Mouse (Mus musculus) gastrocnemius, postnatal 14 days (tissue): Measurements from ENCODE around the gene Slc38a9. TPM values are rescaled to one million over a fixed set of nuclear protein-coding genes. Genes with fewer than 3 reads are reported as not detected.

Source experiments
- DNase-seq: peaks from one replicate; pipeline ENCODE4 v3.0.0; 2021; ENCODE audit warnings: mixed read lengths
- intact Hi-C: fragments of 180-260 bp; cut with DNase I; formaldehyde crosslinking; loops from one replicate; pipeline ENCODE4 v1.15.1; 2025; ENCODE audit warnings: low total_unique reads
- long read RNA-seq, 2 experiments: library from polyadenylated mRNA; stranded (forward); transcript quantifications; one replicate each; pipeline ENCODE4 v2.0.0; 2021
- total RNA-seq, 2 experiments: library from RNA; stranded (reverse); gene quantifications; 2 replicates each; pipeline ENCODE4 v1.2.3; 2021

The Slc38a9 gene
- total RNA-seq = 1 to 10 TPM; 4.1 to 6.2 TPM
- long read RNA-seq, experiment 1, partial matches to known transcripts = 1 of 4 reads
- long read RNA-seq, experiment 1, other reads (novel, unspliced or antisense) = 3 of 4 reads
- long read RNA-seq, experiment 2, full-length matches to known transcripts = 2 of 8 reads
- long read RNA-seq, experiment 2, partial matches to known transcripts = 2 of 8 reads
- long read RNA-seq, experiment 2, other reads (novel, unspliced or antisense) = 4 of 8 reads

DNA sequence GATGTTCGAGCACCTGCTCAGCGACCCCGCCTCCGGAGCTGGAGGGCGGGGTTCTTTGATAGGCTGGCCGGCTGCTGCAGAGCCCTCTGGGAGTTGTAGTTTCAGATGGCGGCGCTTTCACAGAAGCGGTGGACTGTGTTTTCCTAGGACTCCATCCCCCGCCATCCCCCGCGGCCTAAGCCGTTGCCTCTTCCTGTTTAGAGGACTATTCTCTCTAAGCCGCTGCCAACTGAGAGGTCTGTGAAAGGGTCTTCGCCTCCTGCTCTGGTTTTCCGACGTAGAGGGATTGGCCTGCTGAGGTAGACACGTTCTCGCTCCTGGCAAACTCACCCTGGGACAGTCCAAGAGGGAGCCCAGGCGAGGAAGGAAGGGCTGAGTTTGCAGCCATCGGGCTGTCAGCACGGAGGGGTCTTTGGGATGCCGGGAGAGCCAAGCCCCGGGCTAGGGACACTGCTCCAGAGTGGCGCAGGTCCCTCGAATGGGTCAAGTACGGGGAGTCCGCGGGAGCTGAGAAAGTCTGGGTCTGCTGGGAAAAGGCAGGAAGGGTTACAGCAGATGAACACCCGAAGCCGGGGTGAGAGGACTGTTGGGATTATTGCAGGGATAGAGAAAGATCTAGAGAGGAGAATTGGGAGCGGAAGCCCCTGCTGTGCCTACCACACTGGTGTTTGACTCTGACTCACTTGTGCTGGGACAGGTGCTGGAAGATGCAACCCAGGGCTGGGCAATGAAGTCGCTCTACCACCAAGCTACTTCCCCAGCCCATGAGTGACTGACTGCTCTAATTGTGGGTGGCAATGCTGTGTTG is at the start of gene Slc38a9:
Slc38a9 (plus strand) TSS at position 178 of the 808 bp plus-strand sequence.
- intact Hi-C loops = no loop called here
- peak; percentile 91 for DNase-seq

DNA sequence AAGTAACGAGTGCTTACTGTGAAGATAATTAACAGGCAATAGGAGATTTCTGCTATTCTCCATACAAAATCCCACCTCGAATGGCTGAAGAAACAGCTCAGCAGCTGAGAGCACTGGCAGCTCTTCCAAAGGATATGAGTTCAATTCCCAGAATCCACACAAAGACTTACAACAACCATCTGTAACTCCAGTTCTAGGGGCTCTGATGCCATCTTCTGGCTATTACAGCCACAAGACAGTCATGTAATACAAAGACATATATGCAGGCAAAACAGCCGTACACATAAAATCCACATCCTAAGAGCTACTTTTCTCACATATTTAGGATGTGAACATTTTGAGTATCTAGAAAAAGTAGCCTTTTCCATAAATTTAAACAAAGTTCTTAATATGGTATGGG is 39.0 kb upstream of the Slc38a9 start:
- no peak for DNase-seq
- intact Hi-C loops = no loop called here

GRCm38 (mm10) chr13:112623656-112624055 is 36.9 kb upstream of the Slc38a9 start:
- intact Hi-C loops = no loop called here
- DNase-seq = no peak

DNA sequence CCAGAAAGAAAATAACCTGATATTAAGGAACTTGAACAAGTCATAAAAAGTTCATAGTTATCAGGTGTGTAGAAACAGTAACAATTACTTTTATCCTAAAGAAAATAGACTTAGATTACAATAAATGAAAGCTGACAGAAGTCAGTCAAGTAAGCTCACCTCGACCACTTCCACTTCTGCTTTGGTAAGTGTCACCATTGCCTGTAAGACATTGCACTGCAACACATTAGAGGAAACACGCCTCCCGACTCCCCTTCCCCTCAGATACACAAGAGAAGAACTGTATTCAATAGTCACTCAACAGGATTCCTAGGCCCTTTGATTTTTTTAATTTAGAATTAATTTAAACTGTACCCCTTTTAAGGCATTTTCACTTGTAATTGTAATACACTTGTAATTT is 35.9 kb upstream of the Slc38a9 start:
- intact Hi-C loops = no loop called here
- no peak for DNase-seq

DNA sequence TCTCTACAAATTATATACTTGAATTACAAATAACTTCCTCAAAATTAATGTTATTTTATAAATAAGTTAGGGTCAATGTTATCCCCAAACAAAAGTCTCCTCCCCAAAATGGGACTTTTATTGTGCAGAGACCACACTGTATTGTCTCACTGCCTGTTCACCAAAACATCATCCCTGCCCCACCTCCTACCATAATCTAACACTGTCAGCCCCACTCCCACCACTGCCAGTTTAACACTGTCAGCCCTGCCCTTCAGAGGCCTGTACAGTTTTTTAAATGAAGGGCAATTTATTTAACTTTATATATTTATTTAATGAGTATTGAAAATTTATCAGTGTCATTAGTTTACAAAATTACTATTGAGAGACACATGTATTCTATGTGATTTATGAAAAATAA is 35.0 kb upstream of the Slc38a9 start:
- intact Hi-C loops = no loop called here

DNA sequence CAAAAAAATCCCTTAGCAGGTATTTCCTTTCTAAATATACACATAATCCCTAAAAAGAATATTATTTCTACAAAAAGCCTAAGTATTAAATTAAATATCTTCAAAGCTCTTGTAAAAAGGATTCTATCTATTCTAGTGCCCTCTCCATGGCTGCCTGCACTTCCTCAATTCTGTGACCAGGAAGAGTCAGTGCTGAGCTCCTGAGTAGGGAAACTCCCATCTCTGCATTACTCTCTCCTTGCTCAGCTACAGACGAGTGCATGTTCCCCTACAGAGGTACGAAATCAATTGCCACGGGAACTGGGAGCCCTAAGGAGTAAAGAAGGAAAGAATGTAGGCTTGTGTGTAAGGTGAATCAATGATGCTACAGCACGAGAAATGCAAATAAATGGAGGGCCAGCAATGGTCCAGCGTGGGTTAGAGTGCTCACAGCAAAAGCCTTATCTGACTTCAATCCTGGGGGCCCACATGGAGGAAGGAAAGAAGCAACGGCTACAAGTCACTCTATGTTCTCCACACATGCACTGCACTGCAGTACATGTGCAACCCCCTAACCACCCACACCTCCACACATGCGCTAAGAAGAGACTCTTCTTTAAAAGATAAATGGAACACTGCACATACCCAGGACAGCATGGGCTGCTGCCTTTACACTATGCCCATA is 25.2 kb upstream of the Slc38a9 start:
- no peak for DNase-seq
- intact Hi-C loops = no loop called here

More for the DNA sequence above, 35.0 kb upstream of the Slc38a9 start:
- DNase-seq = no peak

- DNase-seq = no peak
- intact Hi-C loops = no loop called here
Measured at GRCm38 (mm10) chr13:112636498-112636897, 24.1 kb upstream of the Slc38a9 start.

- intact Hi-C loops = no loop called here
- no peak for DNase-seq
Measured at GRCm38 (mm10) chr13:112639111-112639510, 21.4 kb upstream of the Slc38a9 start.

DNA sequence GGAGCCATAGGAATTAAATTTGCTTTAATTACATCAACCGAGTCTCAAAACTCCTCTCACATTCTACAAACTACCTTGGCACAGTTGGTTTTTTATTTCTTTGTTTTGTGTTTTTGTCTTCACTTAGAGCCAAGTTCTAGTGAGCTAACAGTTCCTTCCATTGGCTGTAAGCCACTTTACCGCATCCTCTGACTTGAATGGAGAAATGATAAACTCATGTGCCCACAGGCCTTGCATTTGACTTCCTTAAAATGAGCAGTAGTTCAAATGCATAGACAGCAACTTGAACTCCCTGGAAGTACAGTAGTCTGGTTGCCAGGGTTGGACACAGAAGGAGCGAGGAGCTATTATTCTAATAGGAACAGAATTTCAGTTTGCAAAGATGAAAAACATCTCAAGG is 17.7 kb upstream of the Slc38a9 start:
- intact Hi-C loops = no loop called here
- no peak for DNase-seq

DNA sequence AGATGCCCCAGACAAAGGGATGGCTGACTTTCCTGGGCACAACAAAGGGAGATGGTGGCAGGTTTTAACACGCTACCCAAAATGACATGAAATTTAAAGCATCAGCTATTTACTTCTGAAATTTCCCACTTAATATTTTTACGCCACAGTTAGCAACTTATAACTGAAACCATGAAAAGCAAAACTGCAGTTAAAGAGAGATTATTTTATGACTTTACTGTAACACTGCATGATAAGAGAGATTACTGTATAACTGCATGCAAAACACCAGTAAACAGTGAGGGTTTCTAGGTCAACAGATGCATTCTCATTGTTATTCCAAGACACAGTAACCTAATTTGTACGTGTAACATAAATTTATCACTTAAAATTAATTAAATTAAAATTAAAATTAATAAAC is 15.6 kb upstream of the Slc38a9 start:
- DNase-seq = no peak
- intact Hi-C loops = no loop called here

DNA sequence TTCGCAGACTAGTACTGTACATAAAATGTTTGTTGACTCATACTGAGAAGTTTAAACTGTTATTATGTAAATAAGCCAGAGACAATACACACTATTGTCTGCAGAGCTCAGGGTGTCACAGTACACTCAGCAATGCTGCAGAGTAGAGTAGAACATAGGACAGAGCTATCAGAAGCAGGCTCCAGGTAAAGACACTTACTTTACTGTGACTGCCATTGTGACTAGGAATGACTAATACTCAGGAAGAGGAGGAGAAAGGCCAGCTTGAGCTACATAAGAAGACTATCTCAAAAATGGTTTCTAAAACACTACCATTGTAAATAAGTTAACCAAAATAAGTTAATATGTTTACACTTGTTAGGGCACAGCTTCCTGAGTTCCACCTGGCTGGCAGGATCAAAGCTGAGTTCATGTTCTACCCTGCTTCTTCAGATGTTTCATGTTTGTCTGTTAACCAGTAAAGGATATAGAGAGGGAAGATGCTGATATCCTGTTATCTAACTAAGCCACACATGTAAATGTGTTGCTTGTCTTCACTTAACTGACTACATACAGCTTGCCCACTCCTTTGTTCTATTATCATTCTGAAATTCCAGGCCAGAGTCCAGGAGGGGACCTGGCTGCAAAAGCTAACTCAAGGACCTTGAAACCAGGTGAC is 14.9 kb upstream of the Slc38a9 start:
- intact Hi-C loops = no loop called here
- DNase-seq = no peak

GRCm38 (mm10) chr13:112651183-112651582 is 9.4 kb upstream of the Slc38a9 start:
- no peak for DNase-seq
- intact Hi-C loops = no loop called here

GRCm38 (mm10) chr13:112652205-112652604 is 8.3 kb upstream of the Slc38a9 start, which contains the start of gene Ddx4:
TSS of gene Ddx4 (minus strand) at chr13:112652475.
- intact Hi-C loops = no loop called here
- no peak for DNase-seq

DNA sequence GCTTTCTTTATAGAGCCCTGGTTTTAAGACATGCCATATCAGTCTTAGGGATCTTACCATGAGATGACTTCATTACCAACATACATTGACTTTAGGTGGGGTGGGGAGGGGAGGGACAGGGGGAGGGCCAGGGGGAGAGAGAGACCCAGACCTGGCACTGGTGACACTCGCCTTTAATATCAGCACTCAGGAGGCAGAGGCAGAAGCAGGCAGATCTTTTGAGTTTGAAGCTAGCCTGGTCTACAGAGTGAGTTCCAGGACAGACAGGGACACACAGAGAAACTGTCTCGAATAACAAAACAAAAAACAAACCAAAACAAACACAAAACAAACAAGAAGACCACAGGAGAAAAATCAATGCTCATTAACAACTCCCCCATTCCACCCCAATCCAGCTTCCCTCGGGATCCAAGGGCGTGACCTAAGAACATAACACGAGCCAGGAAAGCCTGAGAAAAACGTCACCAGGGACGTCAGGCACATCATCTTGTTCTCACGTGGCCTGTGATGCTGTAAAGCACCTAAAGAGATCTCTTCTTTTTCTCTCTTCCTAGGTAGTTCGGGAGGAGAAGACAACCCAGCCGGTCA is 471 bp upstream of the Slc38a9 start:
- intact Hi-C loops = no loop called here

GRCm38 (mm10) chr13:112661687-112662086 is 1.1 kb downstream of the Slc38a9 start:
- intact Hi-C loops = no loop called here
- DNase-seq = no peak

More for the DNA sequence above, 471 bp upstream of the Slc38a9 start:
- DNase-seq = no peak

- no peak for DNase-seq
Measured at GRCm38 (mm10) chr13:112666433-112667024, 6.0 kb downstream of the Slc38a9 start.

GRCm38 (mm10) chr13:112667215-112667614 is 6.7 kb downstream of the Slc38a9 start:
- intact Hi-C loops = no loop called here
- no peak for DNase-seq

More at GRCm38 (mm10) chr13:112666433-112667024, 6.0 kb downstream of the Slc38a9 start:
- intact Hi-C loops = no loop called here

DNA sequence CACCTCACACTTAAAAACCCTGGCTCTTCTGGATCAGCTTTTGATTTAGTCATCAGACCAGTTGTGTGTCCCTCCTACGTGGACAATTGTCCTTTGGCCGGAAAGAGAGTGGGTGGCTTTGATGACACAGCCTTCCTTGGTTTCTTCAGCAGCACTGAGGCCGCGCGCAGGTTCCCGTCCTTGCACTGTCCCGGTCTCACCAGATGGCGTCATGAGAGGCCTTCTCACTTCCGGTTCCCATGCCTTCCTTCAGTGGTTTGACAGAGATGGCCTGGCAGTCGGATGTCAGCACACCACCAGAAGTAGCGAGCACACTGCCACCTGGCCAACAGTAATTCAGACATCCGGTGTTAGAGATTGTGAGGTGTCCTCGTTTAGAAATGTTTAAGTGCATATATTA is 11.2 kb downstream of the Slc38a9 start:
- DNase-seq = no peak
- intact Hi-C loops = loop anchor here (5.0 kb wide), 1 partner anchor 191 kb away; no protein-coding TSS in a partner anchor

DNA sequence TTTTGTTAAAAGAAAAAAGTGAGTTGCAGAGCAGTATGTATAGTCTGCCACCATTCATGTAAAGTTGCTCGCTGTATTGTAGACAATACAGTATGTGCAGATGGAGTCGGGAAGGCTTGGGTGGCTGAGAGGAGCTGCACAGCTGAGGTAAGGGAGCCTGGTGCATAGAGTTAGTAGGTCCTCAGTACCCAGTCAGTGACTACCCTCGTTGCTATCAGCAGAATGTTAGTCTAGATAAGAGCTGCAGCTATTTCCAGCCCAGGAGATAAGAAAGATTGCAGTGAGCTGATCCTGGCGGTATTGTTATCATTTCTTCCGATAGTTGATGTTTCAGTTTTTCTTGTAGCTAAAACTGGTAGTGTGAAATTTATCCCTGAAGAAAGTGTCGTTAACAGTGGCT is 12.2 kb downstream of the Slc38a9 start:
- DNase-seq = no peak
- intact Hi-C loops = loop anchor here (5.0 kb wide), 1 partner anchor 190 kb away; no protein-coding TSS in a partner anchor
